Mouse (Mus musculus) heart, adult 8-10 months (tissue): Measurements from ENCODE around the gene Gm3893. TPM values are rescaled to one million over a fixed set of nuclear protein-coding genes. Genes with fewer than 3 reads are reported as not detected.
"Not testable (repeated sequence)": the region's sequence is repeated elsewhere in the genome, so short reads cannot be mapped to it uniquely, and the experiment has no call there.

Source experiments
- DNase-seq: peaks from one replicate; pipeline ENCODE4 v3.0.0; 2022; ENCODE audit warnings: low spot score
- total RNA-seq, 4 experiments: library from RNA; stranded (reverse); gene quantifications; 2 replicates each; pipeline ENCODE4 v1.2.4; 2022

The Gm3893 gene
- total RNA-seq = not detected

GRCm38 (mm10) chr4:42090907-42091306, at the start of gene Gm3893:
Gm3893 (plus strand) TSS chr4:42091207.
- not testable (repeated sequence) for DNase-seq

GRCm38 (mm10) chr4:42114517-42114916, 23.5 kb downstream of the Gm3893 start, which contains the start of gene Gm13304:
Gm13304 (plus strand) TSS chr4:42114817.
- not testable (repeated sequence) for DNase-seq

Other genes starting within 250 kb of the Gm3893 start
- gene Gm21541, start 187.6 kb upstream of the Gm3893 start, total RNA-seq = not detected
- gene Gm20878, start 149.6 kb upstream of the Gm3893 start, total RNA-seq = under 1 TPM in 3 of 4 experiments, not detected in 1; 0.63 to 0.86 (median 0.73) TPM
- gene Fam205a4, start 125.1 kb upstream of the Gm3893 start, total RNA-seq = not detected
- under 1 TPM in 1 of 4 experiments, not detected in 3; 0.22 TPM for gene Gm21093, start 56.5 kb upstream of the Gm3893 start, total RNA-seq
- 10 to 100 TPM; 28.4 to 45.6 (median 39.5) TPM for gene Gm13304, start 23.6 kb downstream of the Gm3893 start, total RNA-seq
- not detected for gene Gm13306, start 62.2 kb downstream of the Gm3893 start, total RNA-seq
- not detected for gene Gm13305, start 77.4 kb downstream of the Gm3893 start, total RNA-seq
- under 1 TPM in 2 of 4 experiments, not detected in 2; 0.25 to 0.28 TPM for gene Gm10600, start 149.4 kb downstream of the Gm3893 start, total RNA-seq
- not detected for gene Ccl21b, start 164.6 kb downstream of the Gm3893 start, total RNA-seq
- not detected for gene Gm21953, start 203.1 kb downstream of the Gm3893 start, total RNA-seq
- gene Fam205a3, start 227.1 kb downstream of the Gm3893 start, total RNA-seq = under 1 TPM in 1 of 4 experiments, not detected in 3; 0.11 TPM